Mouse (Mus musculus) right cerebral cortex, adult 2 months (tissue): ENCODE data around the gene Yrdc.

Experiments
- DNase-seq, 2 experiments: peaks; one replicate each; pipeline ENCODE4 v3.0.0; 2021 to 2022; ENCODE audit warnings: low spot score in 2 of 2

The Yrdc gene

GRCm38 (mm10) chr4:124850261-124850913 is at the start of gene Yrdc:
Gene Yrdc (plus strand): TSS chr4:124850679.
- peak; percentile 91 to 93 for DNase-seq

GRCm38 (mm10) chr4:124801552-124802308 is 48.7 kb upstream of the Yrdc start, which contains the start of gene Mtf1:
Gene Mtf1 (plus strand): TSS chr4:124802104.
- DNase-seq: peak; percentile 89

GRCm38 (mm10) chr4:124802309-124803260 is 47.9 kb upstream of the Yrdc start:
- peak; percentile 94 to 96 for DNase-seq

- no peak for DNase-seq
These were observed 47.1 kb upstream of the Yrdc start for GRCm38 (mm10) chr4:124803406-124803805.

- no peak for DNase-seq
These were observed 42.0 kb upstream of the Yrdc start for GRCm38 (mm10) chr4:124808511-124808910.

- no peak for DNase-seq
These were observed 41.2 kb upstream of the Yrdc start for GRCm38 (mm10) chr4:124809136-124809883.

- DNase-seq: no peak
These were observed 40.4 kb upstream of the Yrdc start for GRCm38 (mm10) chr4:124810056-124810455.

GRCm38 (mm10) chr4:124811347-124811975 is 39.0 kb upstream of the Yrdc start:
- DNase-seq: peak; percentile 61 to 69

GRCm38 (mm10) chr4:124815901-124816300 is 34.6 kb upstream of the Yrdc start:
- DNase-seq: no peak

GRCm38 (mm10) chr4:124817803-124818202 is 32.7 kb upstream of the Yrdc start:
- DNase-seq: no peak

- DNase-seq: no peak
These were observed 31.6 kb upstream of the Yrdc start for GRCm38 (mm10) chr4:124818832-124819231.

- no peak for DNase-seq
These were observed 25.5 kb upstream of the Yrdc start for GRCm38 (mm10) chr4:124824967-124825366.

- no peak for DNase-seq
These were observed 25.0 kb upstream of the Yrdc start for GRCm38 (mm10) chr4:124825371-124825965.

- DNase-seq: no peak
These were observed 20.8 kb upstream of the Yrdc start for GRCm38 (mm10) chr4:124829671-124830070.

- no peak for DNase-seq
These were observed 17.7 kb upstream of the Yrdc start for GRCm38 (mm10) chr4:124832796-124833195.

- no peak for DNase-seq
These were observed 12.3 kb upstream of the Yrdc start for GRCm38 (mm10) chr4:124838035-124838700.

GRCm38 (mm10) chr4:124840998-124841397 is 9.5 kb upstream of the Yrdc start:
- no peak for DNase-seq

- no peak for DNase-seq
These were observed 7.0 kb upstream of the Yrdc start for GRCm38 (mm10) chr4:124843493-124843892.

- DNase-seq: peak; percentile 88 to 91
These were observed 2.9 kb upstream of the Yrdc start for GRCm38 (mm10) chr4:124847573-124847972.
